Mouse (Mus musculus) cortical plate, adult 2 months (tissue): ENCODE results near the gene Gm17662. TPM values are rescaled to one million over a fixed set of nuclear protein-coding genes. Genes with fewer than 3 reads are reported as not detected.
A peak's percentile ranks its signal among the peaks of the same experiment; 100 is the strongest.

Source experiments
- H3K27ac ChIP-seq: fragments of 200-500 bp; 2 replicates; pipeline ENCODE4 v1.5.1; 2012; ENCODE audit warnings: low read length, control low read depth, inconsistent platforms; ENCODE audit not compliant: insufficient read depth
- H3K4me1 ChIP-seq: fragments of 200-500 bp; 2 replicates; pipeline ENCODE4 v1.6.1; 2011; ENCODE audit warnings: low read length; ENCODE audit not compliant: control insufficient read depth, insufficient read depth
- H3K4me3 ChIP-seq: fragments of 200-500 bp; 2 replicates; pipeline ENCODE4 v1.5.1; 2011; ENCODE audit warnings: mild to moderate bottlenecking, low read length, control low read depth; ENCODE audit not compliant: insufficient read depth
- CTCF ChIP-seq: fragments of 200-500 bp; IDR thresholded peaks from 2 replicates; pipeline ENCODE4 v1.5.1; 2011; ENCODE audit warnings: mild to moderate bottlenecking, control low read depth, low read length; ENCODE audit not compliant: insufficient read depth; ENCODE audit errors: extremely low read depth
- POLR2A ChIP-seq: fragments of 200-500 bp; IDR thresholded peaks from 2 replicates; pipeline ENCODE4 v1.6.1; 2011; ENCODE audit warnings: mild to moderate bottlenecking, low read length, control low read depth; ENCODE audit not compliant: insufficient read depth; ENCODE audit errors: extremely low read depth
- polyA plus RNA-seq: library from polyadenylated mRNA; depleted of rRNA; stranded (reverse); fragments of >200 nt; gene quantifications from 2 replicates; pipeline ENCODE4 v1.2.3, GENCODE M21; 2012; rRNA removed

The Gm17662 gene
- polyA plus RNA-seq, 1 experiment = not detected

DNA sequence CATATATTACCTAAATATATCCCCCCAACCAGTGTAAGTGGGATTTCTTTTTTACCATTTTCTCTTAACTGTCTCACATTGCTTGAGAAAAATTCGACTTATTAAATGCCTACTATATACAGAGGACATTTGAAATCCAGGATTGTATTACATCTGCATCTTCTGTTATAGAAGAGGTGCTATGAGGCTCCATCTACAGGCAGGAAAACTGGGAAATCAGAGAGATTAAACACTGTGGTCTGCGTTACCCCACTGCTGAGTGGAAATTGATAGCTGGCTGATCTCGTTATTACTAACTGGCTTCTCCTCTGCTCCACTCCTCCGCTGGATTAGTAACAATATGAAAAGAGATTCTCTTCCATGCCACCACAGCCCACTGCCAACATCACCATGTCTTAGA is 18.7 kb downstream of the Gm17662 start:
- Histone ChIP-seq H3K27ac (no peak overlapping the region), H3K4me1 (no peaks in the 10 kb centered on the region), H3K4me3 (no peak overlapping the region)
- TF ChIP-seq CTCF (no peak), POLR2A (no peak)

DNA sequence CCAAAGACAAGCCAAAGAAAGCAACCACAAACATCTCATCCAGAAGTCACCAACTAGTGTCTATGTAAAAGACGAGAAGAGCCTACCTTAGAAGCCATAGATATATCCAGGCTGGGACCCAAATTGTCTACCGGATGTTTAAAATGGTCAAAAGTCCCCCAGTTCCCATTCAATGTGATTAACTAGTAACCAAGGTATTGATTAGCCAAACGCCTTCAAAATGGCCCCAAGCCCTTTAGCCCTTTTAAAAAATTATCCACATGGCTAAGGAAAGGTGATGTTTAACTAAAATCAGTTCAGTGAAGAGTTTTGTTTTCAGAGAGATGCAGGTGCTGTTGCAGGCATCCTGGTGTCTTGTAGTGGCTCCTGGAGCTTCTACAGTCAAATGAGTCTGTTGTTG is 19.2 kb downstream of the Gm17662 start, which contains the start of gene C8a:
TSS of gene C8a (minus strand) at position 76 of the 400 bp plus-strand sequence.
- no peaks in the 10 kb centered on the region for H3K4me1 ChIP-seq
- no peak within 1 kb of the TSS for H3K4me3 ChIP-seq
- H3K27ac ChIP-seq = no peak within 1 kb of the TSS
- TF ChIP-seq CTCF (no peak), POLR2A (no peak)

DNA sequence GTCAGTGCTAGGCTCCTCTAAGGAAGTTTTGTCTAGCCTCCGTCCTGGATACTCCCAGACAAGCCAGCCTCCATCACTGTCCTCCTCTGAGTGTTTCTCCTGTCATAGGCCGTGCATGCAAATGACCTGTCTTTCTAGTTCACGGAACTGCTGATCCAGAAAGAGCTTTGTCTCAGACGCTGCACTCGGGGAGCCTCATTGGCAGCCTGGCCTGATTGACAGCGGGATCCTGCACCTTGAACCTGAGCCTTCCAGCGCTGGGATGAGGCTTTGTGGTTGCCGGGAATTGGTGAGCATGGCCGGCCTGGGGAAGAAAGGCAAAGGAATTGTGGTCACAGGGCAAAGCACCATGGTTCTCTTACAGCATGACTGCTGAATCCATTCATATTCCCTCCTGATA is 30.4 kb downstream of the Gm17662 start:
- no peak for TF ChIP-seq CTCF
- TF ChIP-seq POLR2A = no peak
- no peak overlapping the region for H3K4me3 ChIP-seq
- no peaks in the 10 kb centered on the region for H3K4me1 ChIP-seq
- no peak overlapping the region for H3K27ac ChIP-seq

DNA sequence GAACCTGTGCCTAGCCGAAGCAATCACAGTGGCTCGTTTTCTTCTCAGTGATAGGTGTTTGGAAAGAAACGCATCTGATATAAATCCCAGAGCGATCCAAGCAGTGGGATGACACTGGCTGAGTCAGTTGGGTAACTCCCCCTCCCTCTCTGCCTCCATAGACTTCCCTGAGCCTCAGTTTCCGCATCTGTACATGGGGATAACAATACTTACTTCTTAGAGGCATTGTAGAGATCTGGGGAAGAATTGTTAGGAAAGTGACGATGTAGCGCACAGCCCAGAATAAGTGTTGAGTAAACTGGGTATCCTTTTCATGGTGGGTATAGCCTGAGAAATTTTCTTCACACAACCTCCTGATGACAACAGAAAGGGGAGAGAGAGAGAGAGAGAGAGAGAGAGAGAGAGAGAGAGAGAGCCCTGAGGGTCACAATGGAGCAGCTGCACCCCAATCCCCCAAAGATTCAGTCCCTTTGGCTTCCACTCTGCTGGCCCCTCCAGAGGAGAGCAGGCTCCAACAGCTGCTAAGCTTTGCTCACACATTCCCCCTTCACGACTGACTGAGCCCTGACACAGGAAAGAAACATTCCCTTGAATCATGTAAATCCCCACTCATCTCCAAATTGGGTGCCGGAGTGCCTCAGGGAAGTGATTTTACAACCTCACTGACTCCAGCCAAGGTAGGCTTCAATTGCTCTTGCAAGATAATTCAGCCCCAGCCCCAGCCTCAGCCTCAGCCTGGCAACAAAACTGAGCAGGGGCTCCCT is 31.6 kb downstream of the Gm17662 start:
- H3K27ac ChIP-seq = no peak overlapping the region

DNA sequence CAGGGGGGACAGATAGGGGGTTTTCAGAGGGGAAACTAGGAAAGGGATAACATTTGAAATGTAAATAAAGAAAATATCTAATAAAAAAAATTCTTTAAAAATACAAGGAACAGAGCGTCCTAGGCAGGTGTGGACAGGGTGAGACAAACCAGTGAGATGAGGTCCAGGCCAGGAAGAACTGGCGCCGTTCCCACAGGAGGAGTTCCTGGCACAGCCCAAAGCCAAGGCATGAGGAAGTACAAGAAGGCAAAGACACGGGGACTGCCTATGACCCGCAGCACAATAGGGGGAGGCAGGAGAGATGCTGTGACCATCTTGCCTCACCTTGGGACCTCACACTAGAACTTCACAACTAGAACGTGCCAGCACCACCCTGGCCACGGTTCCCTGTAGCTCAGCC is 34.6 kb downstream of the Gm17662 start:
- Histone ChIP-seq H3K4me1 (peaks cover 4% of the 10 kb centered on the region; the same call in 1 of the 2 replicates), H3K27ac (no peak overlapping the region), H3K4me3 (no peak overlapping the region)
- TF ChIP-seq POLR2A = no peak
- TF ChIP-seq CTCF = no peak

More for the DNA sequence above, 31.6 kb downstream of the Gm17662 start:
- Histone ChIP-seq H3K4me1 (peaks cover 4% of the 10 kb centered on the region; the same call in 1 of the 2 replicates), H3K4me3 (no peak overlapping the region)
- TF ChIP-seq CTCF = no peak
- no peak for TF ChIP-seq POLR2A

DNA sequence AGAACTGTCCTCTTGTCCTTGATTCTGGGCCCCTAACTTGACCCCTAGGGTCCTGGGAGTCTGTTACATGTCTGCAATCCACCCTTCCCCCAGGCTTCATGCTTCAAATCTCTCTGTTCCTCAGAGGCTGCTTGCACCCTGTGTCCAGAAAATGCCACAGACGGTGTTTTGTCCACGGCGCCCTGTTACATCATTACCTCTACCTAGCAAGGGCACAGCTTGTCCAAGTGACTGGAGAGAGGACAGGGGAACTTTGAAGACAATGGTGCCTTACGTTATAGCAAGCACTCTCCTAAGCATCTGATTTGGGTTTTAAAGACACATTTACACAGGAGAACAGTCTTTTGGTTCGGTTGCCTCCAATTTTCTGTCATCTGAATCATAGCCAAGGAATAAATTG is 36.5 kb downstream of the Gm17662 start:
- no peak for TF ChIP-seq POLR2A
- no peak for TF ChIP-seq CTCF
- Histone ChIP-seq H3K4me1 (peaks cover 4% of the 10 kb centered on the region; the same call in 1 of the 2 replicates), H3K27ac (peak overlapping the region; percentile 62; the same call in 1 of the 2 replicates), H3K4me3 (no peak overlapping the region)

DNA sequence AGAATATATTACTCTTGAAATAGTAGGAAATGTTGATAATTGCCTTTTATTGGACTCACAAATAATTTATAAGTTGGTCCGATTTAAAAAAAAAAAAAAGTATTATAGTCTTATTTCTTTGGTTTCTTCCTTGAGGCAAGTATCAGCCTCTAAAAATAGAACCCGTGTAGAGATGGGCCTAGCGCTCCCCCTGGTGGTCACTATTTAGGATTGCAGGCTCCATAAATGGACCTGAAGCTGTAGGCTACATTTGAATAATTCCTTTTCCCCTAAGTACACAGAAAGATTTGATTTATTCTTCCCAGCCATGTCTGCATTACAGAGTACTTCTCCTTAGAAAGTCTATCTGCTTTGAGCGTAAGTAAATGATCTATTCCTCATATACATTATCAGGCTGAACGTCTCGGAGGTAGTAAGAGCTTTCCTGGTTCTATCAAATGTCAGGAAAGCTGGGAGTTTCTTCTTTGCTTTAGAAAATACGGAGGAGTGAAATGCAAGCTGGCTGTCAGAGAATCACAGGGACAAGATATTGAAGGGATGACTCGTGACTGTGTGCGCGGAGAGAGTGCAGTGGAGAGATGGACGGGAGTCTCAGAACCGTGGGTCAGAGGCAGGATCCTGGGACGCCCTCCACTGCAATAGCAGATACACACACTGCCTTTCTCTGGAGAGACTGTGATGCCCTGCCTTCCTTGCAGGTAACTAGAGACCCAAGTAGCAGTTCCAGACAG is 37.0 kb downstream of the Gm17662 start:
- Histone ChIP-seq H3K4me3 (peak overlapping the region; percentile 11; the same call in 1 of the 2 replicates), H3K27ac (no peak overlapping the region)

DNA sequence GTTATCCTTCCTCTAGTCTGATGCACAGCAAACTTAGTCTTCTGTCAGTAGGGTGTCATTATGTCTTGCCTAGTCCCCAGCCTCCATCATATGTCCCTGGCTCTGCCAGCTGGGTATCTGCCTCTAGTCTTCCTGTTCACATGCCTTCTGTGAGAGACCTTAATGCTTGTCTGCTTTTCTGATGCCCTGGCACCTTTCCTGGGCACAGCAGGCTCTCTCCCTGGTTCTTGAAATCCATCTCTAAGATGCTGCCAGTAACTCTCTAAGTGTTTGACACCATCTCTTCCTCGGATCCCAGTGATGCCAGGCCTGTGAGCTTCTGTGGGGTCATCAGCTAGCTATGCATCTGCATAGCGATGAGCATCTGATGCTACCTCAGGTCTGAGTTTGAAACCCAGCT is 45.7 kb downstream of the Gm17662 start:
- Histone ChIP-seq H3K4me3 (no peak overlapping the region), H3K4me1 (no peaks in the 10 kb centered on the region), H3K27ac (no peak overlapping the region)
- TF ChIP-seq POLR2A = no peak

More for the DNA sequence above, 37.0 kb downstream of the Gm17662 start:
- peak; percentile 90 for TF ChIP-seq CTCF
- TF ChIP-seq POLR2A = no peak
- H3K4me1 ChIP-seq = peaks cover 4% of the 10 kb centered on the region; the same call in 1 of the 2 replicates

DNA sequence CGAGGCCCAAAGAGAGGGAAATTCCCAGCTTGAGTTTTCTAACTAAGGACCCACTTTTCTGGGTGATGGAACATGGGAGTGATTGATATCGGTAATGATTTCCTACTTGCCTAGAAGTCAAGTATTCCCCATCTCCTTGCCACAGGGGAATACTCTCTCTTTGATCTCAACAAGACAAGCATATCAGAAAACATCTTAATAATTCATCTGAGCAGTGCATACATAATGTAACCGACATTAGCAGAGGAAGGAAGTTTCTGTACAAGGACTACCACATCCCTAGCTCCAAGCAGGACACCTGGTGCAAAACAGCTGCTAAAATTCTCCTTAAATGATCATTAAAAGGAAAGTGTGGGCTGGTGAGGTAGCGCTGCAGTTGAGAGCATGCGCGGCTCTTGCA is 47.9 kb downstream of the Gm17662 start:
- Histone ChIP-seq H3K27ac (no peak overlapping the region), H3K4me1 (no peaks in the 10 kb centered on the region), H3K4me3 (no peak overlapping the region)
- no peak for TF ChIP-seq POLR2A
- TF ChIP-seq CTCF = no peak

Other genes with a start within 250 kb of the Gm17662 start
- gene C8b, start 91.0 kb upstream of the Gm17662 start, polyA plus RNA-seq = 0.08 and 0.13 TPM in 2 replicates
- 0.04 and 0.08 TPM in 2 replicates for gene C8a, start 19.1 kb downstream of the Gm17662 start, polyA plus RNA-seq
- 1.1 and 1.4 TPM in 2 replicates for gene Fyb2, start 56.1 kb downstream of the Gm17662 start, polyA plus RNA-seq